Mouse (Mus musculus): ENCODE results near the gene Stt3a.

Gene Stt3a

DNA sequence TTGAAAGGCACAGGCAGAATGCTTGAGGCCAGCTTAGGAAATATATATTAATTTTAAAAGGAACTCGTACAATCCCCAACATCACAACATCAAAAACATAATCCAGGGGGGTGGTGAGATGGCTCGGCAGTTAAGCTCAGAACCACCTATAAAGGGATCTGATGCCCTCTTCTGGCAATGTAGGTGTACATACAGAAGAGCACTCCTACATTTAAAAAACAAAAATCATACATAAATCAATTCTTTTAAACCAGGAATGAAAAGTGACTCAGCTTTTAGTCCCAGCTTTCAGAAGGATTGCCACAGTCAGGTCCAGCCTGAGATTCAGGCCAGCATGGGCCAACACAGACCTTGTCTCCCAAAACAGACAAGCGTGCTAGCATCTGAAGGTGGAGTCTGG lies 50.9 kb downstream of the Stt3a start:
- no peak for DNase-seq

DNA sequence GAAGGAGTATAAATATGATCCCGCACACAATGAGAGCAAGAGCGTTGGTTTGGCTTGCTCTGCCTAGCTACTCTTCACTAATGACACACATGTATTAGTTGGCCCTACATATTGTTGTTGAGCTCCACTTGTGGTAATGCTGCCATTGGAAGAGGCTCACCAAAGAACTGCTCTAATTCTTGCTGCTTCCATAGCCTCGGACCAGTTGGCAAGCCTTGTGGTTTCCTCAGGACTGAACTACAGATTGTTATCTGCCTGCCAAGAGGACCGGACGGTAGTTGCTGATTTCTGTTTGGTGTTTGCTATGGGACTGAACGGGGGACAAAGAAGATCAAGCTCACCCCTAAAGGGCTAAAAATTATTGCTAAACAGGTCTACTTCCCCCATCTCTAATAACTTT lies 60.2 kb downstream of the Stt3a start:
- DNase-seq, result no peak

- DNase-seq, result no peak
Measured at GRCm38 (mm10) chr9:36705923-36706322, 61.6 kb downstream of the Stt3a start.

GRCm38 (mm10) chr9:36694276-36694675 lies 73.2 kb downstream of the Stt3a start:
- DNase-seq, result no peak

GRCm38 (mm10) chr9:36692920-36693319 lies 74.6 kb downstream of the Stt3a start, which contains the start of gene Acrv1:
Acrv1 (plus strand) TSS chr9:36693220.
- DNase-seq, result no peak

GRCm38 (mm10) chr9:36687329-36687728 lies 80.2 kb downstream of the Stt3a start:
- peak; percentile 11 for DNase-seq

DNA sequence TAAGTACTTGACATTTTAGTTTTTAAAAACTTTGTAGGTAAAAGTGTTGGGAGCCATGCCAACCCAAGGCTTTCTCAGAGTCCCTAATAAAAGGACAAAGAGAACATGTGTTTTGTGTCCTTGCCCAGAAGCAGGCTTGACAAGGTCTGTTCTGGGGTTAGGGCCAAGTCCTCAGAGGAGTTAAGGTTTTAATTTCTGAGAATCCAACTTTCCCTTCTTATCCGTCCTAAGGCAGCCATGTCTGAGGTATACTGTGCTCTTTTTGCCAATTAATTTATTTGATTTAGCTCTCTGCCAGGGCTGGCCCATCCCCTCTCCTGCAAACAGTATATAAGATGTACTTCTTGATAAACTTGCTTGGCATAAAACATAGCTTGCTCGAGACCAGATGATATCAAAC lies 86.1 kb downstream of the Stt3a start:
- DNase-seq, result no peak

Measured in kidney, postnatal 10 days (tissue).